Mouse (Mus musculus) cortical plate, adult 2 months (tissue): ENCODE measurements at regions not wholly inside any gene's neighbourhood (a gene's known extent, or its start where the extent isn't known, plus 50 kb on each side); places are given as distances from the start of the nearest gene placed in this dataset.

ENCODE experiments used
- CTCF ChIP-seq: fragments of 200-500 bp; IDR thresholded peaks from 2 replicates; pipeline ENCODE4 v1.5.1; 2011; ENCODE audit warnings: mild to moderate bottlenecking, control low read depth, low read length; ENCODE audit not compliant: insufficient read depth; ENCODE audit errors: extremely low read depth
- POLR2A ChIP-seq: fragments of 200-500 bp; IDR thresholded peaks from 2 replicates; pipeline ENCODE4 v1.6.1; 2011; ENCODE audit warnings: mild to moderate bottlenecking, low read length, control low read depth; ENCODE audit not compliant: insufficient read depth; ENCODE audit errors: extremely low read depth

- TF ChIP-seq POLR2A (no peak), CTCF (no peak)
Measured at GRCm38 (mm10) chr7:40677601-40678000, 220.5 kb upstream of the Vstm2b start.
